Mouse (Mus musculus): Measurements from ENCODE around the gene Jag2.

GRCm38 (mm10) chr12:112881301-112881815, 48.2 kb downstream of the Jag2 start:
- TF ChIP-seq EP300 (IDR thresholded peaks at IDR 0.05; ENCODE audit: insufficient read depth, low read depth, low read length) (no peak), POLR2A (IDR thresholded peaks at IDR 0.05; ENCODE audit: insufficient read depth, low read depth, low read length) (no peak)

Measured in heart, adult 2 months (tissue).